Mouse (Mus musculus) gastrocnemius, postnatal 10 days (tissue): ENCODE measurements around the gene Eif4e2. TPM values are rescaled to one million over a fixed set of nuclear protein-coding genes. Genes with fewer than 3 reads are reported as not detected.

Source experiments
- total RNA-seq, 2 experiments: library from RNA; stranded (reverse); gene quantifications; 2 replicates each; pipeline ENCODE4 v1.2.3; 2021

Eif4e2 gene
- total RNA-seq, 2 experiments from 2014 or later = 66.3 to 70.8 TPM

Other genes with a start within 250 kb of the Eif4e2 start
- gene Alppl2, start 124.0 kb upstream of the Eif4e2 start, total RNA-seq = not detected
- gene Alpi, start 112.3 kb upstream of the Eif4e2 start, total RNA-seq = not detected
- gene Akp3, start 88.9 kb upstream of the Eif4e2 start, total RNA-seq = not detected
- gene Ecel1, start 57.4 kb upstream of the Eif4e2 start, total RNA-seq = under 1 TPM in 1 of 2 experiments, not detected in 1; 0.09 TPM
- gene Prss56, start 30.6 kb upstream of the Eif4e2 start, total RNA-seq = not detected
- gene Chrnd, start 23.3 kb upstream of the Eif4e2 start, total RNA-seq = 1 to 10 TPM; 8.0 to 8.2 TPM
- 1 to 10 TPM; 3.0 to 3.5 TPM for gene Chrng, start 9.3 kb upstream of the Eif4e2 start, total RNA-seq
- 10 to 100 TPM; 14.8 to 16.2 TPM for gene Efhd1, start 50.4 kb downstream of the Eif4e2 start, total RNA-seq
- gene Gigyf2, start 113.1 kb downstream of the Eif4e2 start, total RNA-seq = 10 to 100 TPM; 41.6 to 47.5 TPM
- gene Kcnj13, start 180.8 kb downstream of the Eif4e2 start, total RNA-seq = under 1 TPM in 1 of 2 experiments, not detected in 1; 0.19 TPM